Mouse (Mus musculus) G1E (cell line): Measurements from ENCODE around the gene Itpa. TPM values are rescaled to one million over a fixed set of nuclear protein-coding genes. Genes with fewer than 3 reads are reported as not detected.

Source experiments
- ATAC-seq: 2 replicates; pipeline ENCODE4 v1.8.0; 2016; ENCODE audit warnings: mild to moderate bottlenecking; ENCODE audit not compliant: insufficient number of reproducible peaks, poor library complexity, low FRiP score, severe bottlenecking; ENCODE audit errors: extremely low read depth
- DNase-seq: peaks from one replicate; pipeline ENCODE4 v3.0.0; 2012; ENCODE audit warnings: low spot score
- H3K27me3 ChIP-seq: 2 replicates; pipeline ENCODE4 v1.6.1; 2012; ENCODE audit warnings: mild to moderate bottlenecking, low read length, inconsistent platforms; ENCODE audit not compliant: insufficient read depth
- H3K36me3 ChIP-seq: replicated peaks from 2 replicates; pipeline ENCODE3; 2012; ENCODE audit warnings: mild to moderate bottlenecking, inconsistent platforms
- H3K4me1 ChIP-seq: 2 replicates; pipeline ENCODE4 v1.6.1; 2012; ENCODE audit warnings: low read depth, low read length, inconsistent platforms, mixed read lengths; ENCODE audit not compliant: insufficient read depth
- H3K4me3 ChIP-seq: 2 replicates; pipeline ENCODE4 v1.5.1; 2012; ENCODE audit warnings: low read depth, mild to moderate bottlenecking, inconsistent platforms, low read length, moderate library complexity, mixed read lengths
- H3K9me3 ChIP-seq: replicated peaks from 2 replicates; pipeline ENCODE4 v1.6.1; 2012; ENCODE audit warnings: inconsistent platforms
- CTCF ChIP-seq: IDR thresholded peaks from 2 replicates; pipeline ENCODE4 v1.5.1; 2012; ENCODE audit warnings: low read depth, low read length, inconsistent platforms, mixed read lengths
- GATA1 ChIP-seq: IDR thresholded peaks from 2 replicates; pipeline ENCODE4 v1.6.1; 2012; ENCODE audit warnings: borderline replicate concordance, low read length, inconsistent platforms, mixed read lengths
- GATA2 ChIP-seq: IDR thresholded peaks from 2 replicates; pipeline ENCODE4 v1.6.1; 2012; ENCODE audit warnings: low read depth, low read length, inconsistent platforms, borderline replicate concordance
- POLR2AphosphoS5 ChIP-seq: IDR thresholded peaks from 2 replicates; pipeline ENCODE4 v1.6.1; 2012; ENCODE audit warnings: low read depth, low read length, inconsistent platforms; ENCODE audit not compliant: insufficient replicate concordance
- TAL1 ChIP-seq: conservative IDR thresholded peaks from 2 replicates; pipeline ENCODE4 v1.6.1; 2012; ENCODE audit warnings: low read depth, low read length, inconsistent platforms, mixed read lengths
- polyA plus RNA-seq: library from polyadenylated mRNA; stranded (reverse); fragments of >175 nt; gene quantifications from 2 replicates; pipeline ENCODE4 v1.2.3, GENCODE M21; 2012
- total RNA-seq, 2 experiments: library from RNA; stranded (forward) in 1 of 2; stranded (reverse) in 1 of 2; fragments of 200-1000 nt in 1 of 2; fragments of >200 nt in 1 of 2; fragmentation: Nextera tagmentation in 1 of 2; gene quantifications; 2 replicates each; pipeline ENCODE4 v1.2.3; 2014 to 2017

The Itpa gene
- total and polyA plus RNA-seq, 3 experiments, result 10.9 to 113 (median 11.1) TPM

DNA sequence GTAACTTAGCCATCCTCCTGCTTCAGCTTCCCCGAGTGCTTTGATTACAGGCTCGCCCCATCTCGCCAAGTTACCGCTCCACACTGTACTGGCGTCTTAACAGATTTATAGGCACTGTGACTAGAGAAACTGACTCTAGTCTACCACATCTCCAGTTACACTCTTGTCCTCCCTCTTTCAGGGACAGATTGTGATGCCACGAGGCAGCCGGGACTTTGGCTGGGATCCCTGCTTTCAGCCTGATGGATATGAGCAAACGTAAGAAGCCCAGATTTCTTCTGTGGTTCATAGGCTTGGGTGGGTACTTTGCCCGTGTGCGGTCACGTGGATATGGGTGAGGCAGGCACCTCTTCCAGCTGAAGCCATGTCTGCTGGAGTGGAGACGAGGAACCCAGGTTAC lies 11.7 kb downstream of the Itpa start:
- Histone ChIP-seq H3K4me3 (no peak overlapping the region), H3K36me3 (peaks cover 97% of the 10 kb centered on the region), H3K27me3 (no peaks in the 10 kb centered on the region), H3K4me1 (no peaks in the 10 kb centered on the region), H3K9me3 (no peaks in the 10 kb centered on the region)
- TF ChIP-seq CTCF (no peak), GATA1 (no peak), GATA2 (no peak), POLR2AphosphoS5 (no peak), TAL1 (no peak)
- DNase-seq (no peak), ATAC-seq (no peak)

DNA sequence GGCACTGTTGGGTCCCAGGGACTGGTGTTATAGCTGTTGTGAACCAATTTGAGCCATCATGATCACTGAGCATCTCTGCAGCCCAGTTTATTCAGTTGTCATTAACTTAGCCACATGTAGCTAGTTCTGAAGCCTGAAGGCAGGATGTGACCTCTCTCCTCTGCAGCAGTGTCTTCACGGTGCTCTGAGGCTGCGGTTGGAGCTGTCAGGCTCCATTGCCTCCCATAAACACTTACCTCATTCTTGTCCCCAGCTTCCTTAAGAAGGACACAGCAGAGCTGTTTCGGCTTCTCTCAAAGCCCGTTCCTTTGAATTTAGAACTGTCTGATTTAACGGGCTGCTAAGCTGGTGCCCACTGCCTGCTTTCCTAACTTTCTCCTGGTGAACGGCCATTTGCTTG lies 12.5 kb downstream of the Itpa start:
- H3K9me3 ChIP-seq, result no peaks in the 10 kb centered on the region
- no peak for ATAC-seq
- H3K27me3 ChIP-seq, result no peaks in the 10 kb centered on the region
- DNase-seq, result no peak
- TF ChIP-seq POLR2AphosphoS5, result no peak
- no peak for TF ChIP-seq GATA1
- no peak for TF ChIP-seq TAL1
- no peak for TF ChIP-seq GATA2
- TF ChIP-seq CTCF, result no peak
- peaks cover 98% of the 10 kb centered on the region for H3K36me3 ChIP-seq
- no peak overlapping the region for H3K4me3 ChIP-seq
- H3K4me1 ChIP-seq, result no peaks in the 10 kb centered on the region

DNA sequence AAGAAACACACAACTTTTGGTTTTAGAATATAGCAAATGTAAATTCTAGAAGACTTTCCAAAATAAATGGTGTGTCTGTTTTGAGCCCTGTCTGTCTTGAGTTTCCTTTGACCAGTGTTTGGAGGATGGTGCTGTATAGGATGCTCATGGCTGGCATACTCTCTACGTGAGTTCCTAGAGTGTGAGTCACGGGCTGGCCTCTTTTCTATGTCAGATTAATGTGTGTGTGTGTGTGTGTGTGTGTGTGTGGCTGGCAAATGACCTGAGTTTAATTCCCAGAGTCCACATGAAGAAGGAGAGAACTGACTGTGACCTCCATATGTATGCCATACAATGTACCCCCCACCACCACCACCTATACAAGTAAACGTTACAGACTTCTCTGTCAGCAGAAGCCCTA lies 14.1 kb downstream of the Itpa start:
- Histone ChIP-seq H3K4me1 (no peaks in the 10 kb centered on the region), H3K27me3 (peaks cover 7% of the 10 kb centered on the region; the same call in 1 of the 2 replicates), H3K36me3 (peaks cover 87% of the 10 kb centered on the region), H3K4me3 (no peak overlapping the region), H3K9me3 (no peaks in the 10 kb centered on the region)
- TF ChIP-seq TAL1, result no peak
- TF ChIP-seq CTCF, result no peak
- no peak for ATAC-seq
- no peak for DNase-seq

DNA sequence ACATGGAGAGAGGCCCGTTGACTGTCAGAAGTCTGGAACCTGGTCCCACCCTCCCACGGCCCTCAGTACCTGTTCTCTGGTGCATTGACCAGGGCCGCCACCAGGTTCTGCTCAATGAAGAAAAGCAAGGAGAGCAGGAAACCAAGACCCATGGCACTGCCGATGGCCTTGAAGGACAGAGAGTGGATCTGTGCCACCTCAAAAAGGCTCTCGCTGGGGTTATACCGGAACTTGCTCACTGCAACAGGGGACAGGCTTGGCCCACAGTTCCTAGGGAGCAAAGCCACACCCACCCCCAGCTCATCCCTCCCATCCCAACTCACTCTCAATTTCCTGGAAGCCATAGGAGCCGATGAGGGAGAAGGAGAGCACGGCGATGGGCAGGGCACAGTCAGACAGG lies 18.0 kb downstream of the Itpa start:
- Histone ChIP-seq H3K4me1 (no peaks in the 10 kb centered on the region), H3K36me3 (peaks cover 48% of the 10 kb centered on the region), H3K27me3 (peaks cover 26% of the 10 kb centered on the region), H3K9me3 (no peaks in the 10 kb centered on the region), H3K4me3 (no peak overlapping the region)
- DNase-seq (no peak), ATAC-seq (no peak)
- TF ChIP-seq CTCF (no peak), GATA2 (no peak), GATA1 (no peak), POLR2AphosphoS5 (no peak), TAL1 (no peak)

DNA sequence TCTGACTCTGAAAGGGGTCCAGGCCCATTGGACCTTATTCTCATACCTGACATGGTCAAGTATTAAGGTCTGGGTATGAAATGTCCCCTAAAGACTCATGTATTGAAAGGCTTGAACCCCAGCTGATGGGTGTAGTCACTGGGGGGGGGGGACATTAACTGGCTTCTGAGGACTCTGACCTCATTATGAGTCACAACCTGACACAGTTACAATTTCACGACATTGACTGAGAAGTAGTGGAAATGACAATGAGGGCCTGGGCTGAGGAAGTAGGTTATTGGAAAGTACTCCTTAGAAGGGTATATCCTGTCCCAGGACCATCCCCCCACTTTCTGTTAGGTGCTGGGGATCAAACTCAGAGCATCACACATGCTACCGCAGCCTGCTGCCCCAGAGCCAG lies 21.6 kb downstream of the Itpa start:
- ATAC-seq, result no peak
- no peak overlapping the region for H3K4me3 ChIP-seq
- peaks cover 45% of the 10 kb centered on the region for H3K27me3 ChIP-seq
- H3K4me1 ChIP-seq, result peaks cover 8% of the 10 kb centered on the region; the same call in 1 of the 2 replicates
- no peak for TF ChIP-seq GATA2
- no peak for TF ChIP-seq CTCF
- no peak for TF ChIP-seq TAL1
- no peak for TF ChIP-seq GATA1
- TF ChIP-seq POLR2AphosphoS5, result no peak
- H3K36me3 ChIP-seq, result peaks cover 15% of the 10 kb centered on the region
- no peak for DNase-seq
- H3K9me3 ChIP-seq, result no peaks in the 10 kb centered on the region

DNA sequence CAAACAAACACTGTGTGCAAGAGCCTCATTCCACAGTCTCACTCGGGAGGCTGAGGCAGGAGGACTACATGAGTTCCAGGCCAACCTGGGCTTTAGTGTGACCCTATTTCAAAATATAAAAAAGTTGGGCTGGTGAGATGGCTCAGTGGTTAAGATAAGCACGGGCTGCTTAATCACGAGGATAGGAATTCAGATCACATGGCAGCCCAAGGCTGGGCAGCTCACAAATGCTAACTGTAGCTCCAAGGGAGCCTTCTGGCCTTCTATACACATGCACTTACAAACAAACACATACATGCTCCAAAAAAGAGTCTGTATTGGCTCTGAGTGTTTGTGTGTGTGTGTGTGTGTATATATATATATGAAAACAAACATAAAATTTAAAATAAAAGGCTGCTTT lies 26.2 kb downstream of the Itpa start:
- peaks cover 66% of the 10 kb centered on the region for H3K27me3 ChIP-seq
- H3K36me3 ChIP-seq, result no peaks in the 10 kb centered on the region
- TF ChIP-seq TAL1, result no peak
- no peak for TF ChIP-seq CTCF
- TF ChIP-seq POLR2AphosphoS5, result no peak
- no peak for TF ChIP-seq GATA1
- TF ChIP-seq GATA2, result no peak
- H3K9me3 ChIP-seq, result no peaks in the 10 kb centered on the region
- no peak overlapping the region for H3K4me3 ChIP-seq
- no peak for DNase-seq
- no peak for ATAC-seq
- peaks cover 26% of the 10 kb centered on the region for H3K4me1 ChIP-seq

DNA sequence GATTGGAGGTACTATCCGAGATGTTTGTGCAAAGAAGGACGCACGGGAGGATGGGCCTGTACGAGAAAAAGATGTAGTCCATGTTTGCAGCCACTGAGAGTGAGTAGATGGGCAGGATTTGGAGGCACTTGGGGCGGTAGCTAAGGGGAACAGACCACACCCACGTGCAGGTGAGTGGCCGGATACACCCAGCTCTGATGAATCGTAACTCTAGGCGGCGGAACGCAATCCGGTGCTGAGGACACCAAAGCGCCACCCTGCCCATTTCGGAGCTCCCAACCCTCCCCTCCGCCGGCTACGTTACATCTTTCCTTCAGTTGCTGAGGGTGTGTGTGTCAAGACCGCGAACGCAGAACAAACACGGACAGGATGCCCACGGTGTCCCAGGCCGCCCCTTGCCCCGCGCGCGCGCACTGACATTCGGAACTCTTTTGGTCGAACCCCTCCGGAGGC lies 29.3 kb downstream of the Itpa start:
- TF ChIP-seq TAL1 (no peak), GATA1 (no peak), POLR2AphosphoS5 (no peak), CTCF (no peak), GATA2 (no peak)
- Histone ChIP-seq H3K4me1 (peaks cover 18% of the 10 kb centered on the region), H3K4me3 (peak overlapping the region; percentile 71; the same call in 1 of the 2 replicates), H3K36me3 (no peaks in the 10 kb centered on the region), H3K27me3 (peaks cover 63% of the 10 kb centered on the region), H3K9me3 (no peaks in the 10 kb centered on the region)
- no peak for ATAC-seq
- DNase-seq, result no peak
